Mouse (Mus musculus) frontal cortex, postnatal 36 days (tissue): ENCODE measurements around the gene Tmem247.

Experiments used
- DNase-seq, 2 experiments: peaks; one replicate each; pipeline ENCODE4 v3.0.0; 2022; ENCODE audit warnings: low spot score in 2 of 2

Tmem247 gene

GRCm38 (mm10) chr17:86917048-86917447 lies at the start of gene Tmem247:
Gene Tmem247, plus strand, starts transcription at chr17:86917348.
- no peak for DNase-seq

- DNase-seq = no peak
Measured at GRCm38 (mm10) chr17:86870586-86870985, 46.6 kb upstream of the Tmem247 start.

- no peak for DNase-seq
Measured at GRCm38 (mm10) chr17:86872643-86873042, 44.5 kb upstream of the Tmem247 start.

GRCm38 (mm10) chr17:86876940-86877339 lies 40.2 kb upstream of the Tmem247 start:
- no peak for DNase-seq

- DNase-seq = no peak
Measured at GRCm38 (mm10) chr17:86877747-86878146, 39.4 kb upstream of the Tmem247 start.

- DNase-seq = no peak
Measured at GRCm38 (mm10) chr17:86880056-86880455, 37.1 kb upstream of the Tmem247 start.

- no peak for DNase-seq
Measured at GRCm38 (mm10) chr17:86880461-86881044, 36.6 kb upstream of the Tmem247 start.

GRCm38 (mm10) chr17:86895191-86895590 lies 22.0 kb upstream of the Tmem247 start:
- no peak for DNase-seq

GRCm38 (mm10) chr17:86897486-86898165 lies 19.5 kb upstream of the Tmem247 start:
- DNase-seq = no peak

- DNase-seq = no peak
Measured at GRCm38 (mm10) chr17:86899821-86900220, 17.3 kb upstream of the Tmem247 start.

- DNase-seq = no peak
Measured at GRCm38 (mm10) chr17:86900564-86900963, 16.6 kb upstream of the Tmem247 start.

- DNase-seq = no peak
Measured at GRCm38 (mm10) chr17:86902399-86903067, 14.6 kb upstream of the Tmem247 start.

GRCm38 (mm10) chr17:86903596-86903995 lies 13.6 kb upstream of the Tmem247 start:
- peak in 1 of 2 experiments; percentile 20 for DNase-seq

GRCm38 (mm10) chr17:86904206-86904605 lies 12.9 kb upstream of the Tmem247 start:
- no peak for DNase-seq

- peak; percentile 40 to 45 for DNase-seq
Measured at GRCm38 (mm10) chr17:86905297-86906135, 11.6 kb upstream of the Tmem247 start.

- peak; percentile 86 for DNase-seq
Measured at GRCm38 (mm10) chr17:86906136-86906461, 11.0 kb upstream of the Tmem247 start.

GRCm38 (mm10) chr17:86906601-86907000 lies 10.5 kb upstream of the Tmem247 start:
- DNase-seq = no peak

- DNase-seq = no peak
Measured at GRCm38 (mm10) chr17:86907092-86907491, 10.1 kb upstream of the Tmem247 start.

- DNase-seq = no peak
Measured at GRCm38 (mm10) chr17:86908316-86908715, 8.8 kb upstream of the Tmem247 start.

- DNase-seq = peak; percentile 39 to 43
Measured at GRCm38 (mm10) chr17:86909733-86910495, 7.2 kb upstream of the Tmem247 start.

- DNase-seq = no peak
Measured at GRCm38 (mm10) chr17:86911261-86911660, 5.9 kb upstream of the Tmem247 start.
